Mouse (Mus musculus): ENCODE data around the gene Fen1.

Gene Fen1

GRCm38 (mm10) chr19:10203848-10204615 is at the start of gene Fen1, which contains the start of gene Tmem258:
Gene Fen1, minus strand, starts transcription at chr19:10204169.
Gene Tmem258, plus strand, starts transcription at chr19:10204014.
- peak; percentile 78 for DNase-seq (ENCODE audit: low read depth)

- DNase-seq (ENCODE audit: low read depth) = no peak
Measured at GRCm38 (mm10) chr19:10248128-10248527, 44.2 kb upstream of the Fen1 start.

GRCm38 (mm10) chr19:10247165-10247564 is 43.2 kb upstream of the Fen1 start:
- no peak for DNase-seq (ENCODE audit: low read depth)

GRCm38 (mm10) chr19:10244183-10244582 is 40.2 kb upstream of the Fen1 start:
- DNase-seq (ENCODE audit: low read depth) = peak; percentile 53

GRCm38 (mm10) chr19:10242916-10243315 is 38.9 kb upstream of the Fen1 start:
- DNase-seq (ENCODE audit: low read depth) = no peak

GRCm38 (mm10) chr19:10240654-10241305 is 36.8 kb upstream of the Fen1 start, which contains the start of gene Myrf:
Gene Myrf, minus strand, starts transcription at chr19:10240748.
- DNase-seq (ENCODE audit: low read depth) = peak; percentile 65

- no peak for DNase-seq (ENCODE audit: low read depth)
Measured at GRCm38 (mm10) chr19:10239975-10240653, 36.1 kb upstream of the Fen1 start.

GRCm38 (mm10) chr19:10239419-10239818 is 35.5 kb upstream of the Fen1 start:
- DNase-seq (ENCODE audit: low read depth) = no peak

GRCm38 (mm10) chr19:10238477-10238876 is 34.5 kb upstream of the Fen1 start:
- DNase-seq (ENCODE audit: low read depth) = no peak

- DNase-seq (ENCODE audit: low read depth) = no peak
Measured at GRCm38 (mm10) chr19:10235784-10236565, 32.0 kb upstream of the Fen1 start.

GRCm38 (mm10) chr19:10232327-10233017 is 28.5 kb upstream of the Fen1 start:
- DNase-seq (ENCODE audit: low read depth) = no peak

- no peak for DNase-seq (ENCODE audit: low read depth)
Measured at GRCm38 (mm10) chr19:10231871-10232270, 27.9 kb upstream of the Fen1 start.

- DNase-seq (ENCODE audit: low read depth) = no peak
Measured at GRCm38 (mm10) chr19:10231016-10231415, 27.0 kb upstream of the Fen1 start.

GRCm38 (mm10) chr19:10225767-10226166 is 21.8 kb upstream of the Fen1 start:
- no peak for DNase-seq (ENCODE audit: low read depth)

- no peak for DNase-seq (ENCODE audit: low read depth)
Measured at GRCm38 (mm10) chr19:10224637-10225453, 20.9 kb upstream of the Fen1 start.

GRCm38 (mm10) chr19:10223561-10223960 is 19.6 kb upstream of the Fen1 start:
- no peak for DNase-seq (ENCODE audit: low read depth)

GRCm38 (mm10) chr19:10222656-10223055 is 18.7 kb upstream of the Fen1 start:
- no peak for DNase-seq (ENCODE audit: low read depth)

- DNase-seq (ENCODE audit: low read depth) = no peak
Measured at GRCm38 (mm10) chr19:10221585-10221984, 17.6 kb upstream of the Fen1 start.

- DNase-seq (ENCODE audit: low read depth) = no peak
Measured at GRCm38 (mm10) chr19:10219593-10219992, 15.6 kb upstream of the Fen1 start.

GRCm38 (mm10) chr19:10219108-10219507 is 15.1 kb upstream of the Fen1 start:
- DNase-seq (ENCODE audit: low read depth) = peak; percentile 65

Measured in c-Kit-positive CD71-negative TER-119-negative erythroid progenitor cells, embryonic 14.5 days (primary cell).